Mouse (Mus musculus): ENCODE data around the gene Slbp.

GRCm38 (mm10) chr5:33655251-33655840 lies 3.0 kb upstream of the Slbp start:
- TF ChIP-seq POLR2AphosphoS2 (IDR thresholded peaks at IDR 0.05; ENCODE audit: low read length) (no peak), BHLHE40 (IDR thresholded peaks at IDR 0.05; ENCODE audit: borderline replicate concordance, low read depth, low read length) (no peak), MYC (IDR thresholded peaks at IDR 0.05; ENCODE audit: low read depth, low read length) (no peak), MYB (IDR thresholded peaks at IDR 0.05; ENCODE audit: low read depth, low read length) (no peak), USF1 (IDR thresholded peaks at IDR 0.05; ENCODE audit: low read depth, low read length) (no peak), MAX (IDR thresholded peaks at IDR 0.05; ENCODE audit: low read length) (no peak), TAL1 (IDR thresholded peaks at IDR 0.05; ENCODE audit: low read length) (no peak), EP300 (IDR thresholded peaks at IDR 0.05; ENCODE audit: low read depth in 1 of 2, low read length in 2 of 2) (no peak), CTCF (IDR thresholded peaks at IDR 0.05 in 2 of 3, conservative IDR thresholded peaks at IDR 0.05 in 1 of 3; ENCODE audit: control insufficient read depth in 1 of 3, insufficient read depth in 1 of 3, low read depth in 2 of 3, low read length in 3 of 3, poor library complexity in 1 of 3, severe bottlenecking in 1 of 3) (no peak), CHD1 (IDR thresholded peaks at IDR 0.05; ENCODE audit: low read depth, low read length) (no peak)

All from MEL (cell line).